25 mouse cellular contexts compared by ENCODE assay signal in the genomic region with DNA sequence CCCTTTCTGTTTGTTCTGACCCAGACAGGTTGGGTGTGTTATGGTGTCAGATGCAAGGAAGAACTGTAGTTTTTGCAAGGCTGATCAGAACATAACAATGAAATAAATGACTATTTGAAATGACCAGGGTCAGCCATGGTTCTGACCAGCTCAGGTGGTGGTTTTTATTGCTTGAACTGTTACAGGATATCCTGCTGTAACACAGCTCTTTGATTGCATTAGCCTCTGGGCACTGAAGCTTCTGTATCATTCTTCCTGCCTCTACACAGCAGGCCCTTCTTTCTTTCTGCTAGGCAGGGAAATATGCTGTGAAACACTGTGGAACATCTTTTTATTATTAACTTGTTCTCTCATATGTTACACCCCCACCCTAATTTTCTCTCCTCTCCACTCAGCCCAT. TPM values are rescaled to one million over a fixed set of nuclear protein-coding genes. Genes with fewer than 3 reads are reported as not detected.
"Had no signal": no experiment of that assay in that cellular context is flagged by ENCODE, and none has a peak within 500 bp of the region (broad histone marks: within the 10 kb centered on the region; RNA-seq: fewer than 3 reads in every experiment).

No protein-coding gene starts in this region.

- H3K4me3 ChIP-seq: liver, embryonic 13.5 days; liver, embryonic 15.5 days; lung, embryonic 15.5 days; megakaryocyte, embryonic 14.5 days; midbrain, embryonic 12.5 days; neural tube, embryonic 12.5 days had no signal

- H3K4me1 ChIP-seq: liver, embryonic 13.5 days; liver, embryonic 15.5 days; lung, embryonic 15.5 days; midbrain, embryonic 12.5 days; neural tube, embryonic 12.5 days had no signal

- H3K36me3 ChIP-seq: liver, embryonic 13.5 days; liver, embryonic 15.5 days; lung, embryonic 15.5 days; midbrain, embryonic 12.5 days; neural tube, embryonic 12.5 days had no signal

- H3K27ac ChIP-seq: liver, embryonic 13.5 days; liver, embryonic 15.5 days; lung, embryonic 15.5 days; macrophage; midbrain, embryonic 12.5 days; neural tube, embryonic 12.5 days had no signal

- H3K27me3 ChIP-seq: liver, embryonic 13.5 days; liver, embryonic 15.5 days; lung, embryonic 15.5 days; megakaryocyte, embryonic 14.5 days; midbrain, embryonic 12.5 days; neural tube, embryonic 12.5 days had no signal

- H3K4me2 ChIP-seq: liver, embryonic 13.5 days; liver, embryonic 15.5 days; lung, embryonic 15.5 days; midbrain, embryonic 12.5 days; neural tube, embryonic 12.5 days had no signal

- DNase-seq: liver, embryonic 13.5 days; lung, adult 2 months; lung, postnatal 14 days; lung, postnatal 36 days; midbrain, embryonic 14.5 days; right cerebral cortex, postnatal 25 days; right cerebral cortex, postnatal 4 days; spleen, adult 18-20 months; thymus, adult 18-20 months; thymus, postnatal 14 days; thymus, postnatal 36 days had no signal

- H3K9me3 ChIP-seq: liver, embryonic 13.5 days; liver, embryonic 15.5 days; lung, embryonic 15.5 days; megakaryocyte, embryonic 14.5 days; midbrain, embryonic 12.5 days; neural tube, embryonic 12.5 days had no signal

- H3K9ac ChIP-seq: liver, embryonic 13.5 days; liver, embryonic 15.5 days; lung, embryonic 15.5 days; midbrain, embryonic 12.5 days; neural tube, embryonic 12.5 days had no signal

- ATAC-seq: lung, postnatal 0 days; midbrain, embryonic 16.5 days had no signal

RNA-seq across cellular contexts. Expression of a gene that starts 24.8 kb away (rescaled TPM):
- total RNA-seq: neutrophil, adult 5-6 weeks had no signal
- polyA plus RNA-seq: liver, embryonic 13.5 days; liver, embryonic 15.5 days; lung, adult 2 months; lung, embryonic 15.5 days; lung, postnatal 0 days; macrophage; midbrain, embryonic 12.5 days; midbrain, embryonic 14.5 days; midbrain, embryonic 16.5 days; neural tube, embryonic 12.5 days; neural tube, embryonic 14.5 days; small intestine, adult 2 months; stomach, embryonic 14.5 days; stomach, embryonic 16.5 days had no signal

RNA-seq across cellular contexts. Expression of a gene that starts 29.2 kb away (rescaled TPM):
- total RNA-seq: monocyte, adult 5-6 weeks had no signal
- polyA plus RNA-seq: macrophage; midbrain, embryonic 12.5 days; neural tube, embryonic 12.5 days; small intestine, adult 2 months; stomach, embryonic 14.5 days; stomach, embryonic 16.5 days had no signal
